Mouse (Mus musculus): ENCODE results near the gene Fbxw11. TPM values are rescaled to one million over a fixed set of nuclear protein-coding genes. Genes with fewer than 3 reads are reported as not detected.

The Fbxw11 gene
- polyA plus RNA-seq, 1 experiment = 32.9 TPM

DNA sequence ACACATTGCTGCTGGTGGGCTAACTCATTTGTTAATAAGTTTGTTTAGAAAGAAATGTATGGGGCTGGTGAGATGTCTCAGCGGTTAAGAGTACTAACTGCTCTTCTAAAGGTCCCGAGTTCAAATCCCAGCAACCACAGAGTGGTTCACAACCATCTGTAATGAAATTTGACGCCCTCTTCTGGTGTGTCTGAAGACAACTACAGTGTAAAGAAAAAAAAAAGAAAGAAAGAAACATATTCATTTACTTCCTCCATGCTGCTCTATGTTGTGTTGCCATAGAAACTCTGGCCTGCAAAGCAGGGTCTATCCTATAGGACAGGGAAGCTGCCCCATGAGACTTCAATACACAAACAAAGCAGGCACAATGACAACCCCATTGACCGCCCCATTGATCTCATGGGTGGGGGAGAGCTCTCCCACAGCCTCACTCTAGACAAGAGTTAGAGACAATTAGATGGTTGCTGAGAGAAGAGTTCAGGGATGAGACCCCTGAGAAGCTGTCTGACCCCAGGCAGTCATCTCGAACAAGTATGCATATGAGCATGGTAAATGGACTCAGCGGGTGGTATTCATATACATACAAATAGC is 22.6 kb upstream of the Fbxw11 start:
- TF ChIP-seq GATA1 (IDR thresholded peaks at IDR 0.05; ENCODE audit: low read length) = no peak

DNA sequence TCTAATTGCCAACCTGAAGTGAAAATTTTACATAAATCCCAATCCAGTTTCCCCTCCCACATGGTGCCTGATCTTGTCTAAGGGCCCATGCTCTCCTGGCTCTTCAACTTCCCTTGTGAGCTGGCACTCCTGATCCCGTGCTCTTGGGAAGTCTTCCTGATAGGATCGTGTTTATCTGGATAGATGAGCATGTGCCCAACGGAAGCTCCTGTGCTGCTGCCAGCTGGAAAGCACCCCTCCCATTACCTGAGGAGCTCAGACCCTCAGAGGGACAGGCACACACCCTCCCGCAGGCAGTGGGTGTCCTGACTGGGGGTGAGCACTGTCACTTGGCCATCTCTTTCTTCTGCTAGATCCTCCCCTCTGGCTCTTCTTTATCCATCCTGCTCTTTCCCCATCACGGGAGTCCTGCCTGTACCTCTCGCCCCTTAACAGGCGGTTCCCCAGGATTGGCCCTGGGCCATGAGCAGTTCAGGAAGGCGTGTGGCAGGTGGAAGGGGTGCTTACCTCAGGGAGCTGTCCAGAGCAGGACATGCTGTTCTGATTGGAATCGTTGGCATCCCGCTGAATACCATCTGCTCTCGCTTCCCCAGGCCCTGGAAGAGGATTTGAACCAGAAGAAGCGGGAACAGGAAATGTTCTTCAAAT is 20.6 kb upstream of the Fbxw11 start:
- TF ChIP-seq GATA1 (IDR thresholded peaks at IDR 0.05; ENCODE audit: low read length) = no peak

DNA sequence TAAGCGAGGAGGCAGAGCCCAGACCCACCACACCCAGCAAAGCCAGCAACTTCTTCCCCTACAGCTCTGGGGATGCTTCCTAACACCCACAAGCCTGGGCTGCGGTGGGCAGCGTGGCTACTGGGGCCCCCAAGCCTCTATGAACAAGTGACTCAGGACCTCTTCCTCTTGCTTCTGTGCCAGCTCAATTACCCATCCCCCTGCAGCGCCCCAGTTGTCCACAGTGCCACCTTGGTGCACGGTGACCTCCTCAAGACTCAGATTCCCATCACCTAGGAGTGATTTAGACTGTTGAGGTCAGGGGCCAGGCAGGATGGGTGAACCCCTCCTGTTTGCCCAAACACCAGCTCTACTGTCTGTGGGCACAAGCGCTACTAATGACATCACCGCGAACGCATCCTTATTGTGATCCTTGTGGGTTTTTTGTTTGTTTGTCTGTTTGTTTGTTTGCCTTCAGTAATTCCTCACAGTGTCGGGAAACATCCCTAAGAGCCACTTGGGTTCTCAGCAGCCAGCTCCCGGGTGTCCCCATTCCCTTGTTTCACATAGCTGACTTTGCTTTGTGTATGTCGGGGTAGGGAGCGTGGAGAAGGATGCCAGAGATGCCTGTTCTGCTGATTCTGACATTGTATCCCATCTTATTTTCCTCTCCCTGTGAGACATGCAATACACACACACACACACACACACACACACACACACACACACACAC is 19.9 kb upstream of the Fbxw11 start:
- no peak for TF ChIP-seq GATA1 (IDR thresholded peaks at IDR 0.05; ENCODE audit: low read length)

DNA sequence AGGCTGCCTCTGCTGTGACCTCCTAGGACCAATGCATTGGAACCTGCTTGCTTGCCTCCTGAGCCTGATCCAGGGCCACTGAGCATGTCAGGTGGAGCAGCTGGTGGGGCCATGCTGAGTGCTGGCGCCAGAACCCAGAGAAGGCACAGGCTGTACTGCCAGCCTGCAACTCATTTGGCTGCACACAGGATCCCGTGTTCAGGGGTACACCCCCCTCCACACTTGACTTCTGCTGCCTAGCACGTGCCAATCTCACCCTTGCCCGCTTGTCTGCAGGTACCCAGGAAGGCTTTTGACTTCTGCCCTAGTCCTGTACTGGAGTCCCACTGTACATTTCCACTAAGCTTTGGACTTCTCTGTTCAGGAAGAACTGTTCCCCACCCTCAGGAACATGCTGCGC is 19.3 kb upstream of the Fbxw11 start:
- TF ChIP-seq GATA1 (IDR thresholded peaks at IDR 0.05; ENCODE audit: low read length) = no peak

DNA sequence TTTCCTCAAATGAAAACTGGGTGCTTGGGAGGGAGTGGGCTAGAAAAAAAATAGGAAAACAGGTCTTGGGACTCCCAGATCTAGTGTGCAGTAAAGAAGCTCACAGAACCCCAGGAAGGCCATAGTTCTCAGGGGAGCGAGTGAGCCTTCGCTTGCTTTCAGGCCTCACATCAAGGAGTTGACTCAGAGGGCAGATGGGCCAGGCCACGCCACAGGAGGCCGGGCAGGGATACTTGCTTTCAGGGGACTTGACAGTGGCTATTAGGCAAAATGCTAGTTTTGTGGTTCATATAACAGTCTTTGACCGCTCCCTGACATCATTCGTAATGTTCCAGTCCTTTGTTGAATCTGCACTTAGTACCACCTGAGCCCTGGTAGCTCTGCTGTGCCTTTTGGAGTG is 18.6 kb upstream of the Fbxw11 start:
- TF ChIP-seq GATA1 (IDR thresholded peaks at IDR 0.05; ENCODE audit: low read length) = no peak

DNA sequence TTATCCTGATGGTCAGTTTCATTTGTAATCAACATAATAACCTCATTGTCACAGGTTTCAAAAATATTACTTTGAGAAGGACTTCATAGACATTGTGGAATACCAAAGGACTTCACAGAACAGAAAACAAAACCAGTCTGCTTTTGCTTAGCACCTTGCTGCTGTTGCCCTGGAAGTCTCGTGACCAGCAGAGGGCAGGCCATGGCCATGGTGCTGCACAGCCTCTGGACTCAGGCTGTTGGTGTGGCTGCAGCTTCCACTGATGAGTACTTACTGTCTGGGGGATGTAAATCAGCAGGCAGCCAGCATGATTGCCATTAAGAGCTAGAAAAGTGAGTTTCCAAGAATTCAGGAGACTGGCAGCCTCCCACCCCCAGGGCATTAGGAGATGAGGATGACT is 16.8 kb upstream of the Fbxw11 start:
- TF ChIP-seq GATA1 (IDR thresholded peaks at IDR 0.05; ENCODE audit: low read length) = no peak

DNA sequence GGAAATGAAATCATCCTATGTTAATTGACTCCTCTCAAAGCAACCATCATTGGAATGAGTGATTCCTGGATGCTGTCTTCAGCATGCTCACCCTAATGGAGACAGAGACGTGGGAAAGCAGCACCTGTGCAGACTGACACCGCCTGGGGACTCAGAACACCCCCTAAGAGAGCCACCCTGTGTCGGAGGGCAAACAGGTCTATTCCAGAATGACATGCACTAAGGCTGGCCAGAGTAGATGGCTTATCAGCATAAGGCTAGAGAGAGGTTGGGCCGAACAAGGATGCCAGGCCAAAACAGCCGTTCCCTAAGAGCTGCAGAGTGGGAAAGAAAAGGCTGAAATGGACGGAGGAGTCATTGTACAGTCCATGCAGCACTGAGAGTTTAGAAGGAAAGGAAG is 16.4 kb upstream of the Fbxw11 start:
- TF ChIP-seq GATA1 (IDR thresholded peaks at IDR 0.05; ENCODE audit: low read length) = no peak

DNA sequence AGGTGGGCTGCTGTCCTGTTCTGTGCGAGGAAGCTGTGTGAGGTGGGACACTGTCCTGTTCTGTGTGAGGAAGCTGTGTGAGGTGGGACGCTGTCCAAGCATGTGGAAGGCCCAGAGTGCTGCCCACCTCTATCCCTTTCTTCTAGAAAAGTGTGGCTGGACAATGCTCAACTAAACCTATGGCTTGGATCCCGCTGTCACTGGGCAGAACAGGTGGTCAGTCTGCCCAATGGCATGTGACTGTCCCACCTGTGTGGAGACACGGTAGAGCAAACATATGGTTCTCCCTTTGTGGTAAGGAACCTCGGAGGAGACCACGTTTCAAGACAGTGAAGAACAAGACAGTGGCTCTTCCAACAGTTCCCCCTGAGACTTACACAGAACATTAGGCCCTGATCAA is 14.6 kb upstream of the Fbxw11 start:
- no peak for TF ChIP-seq GATA1 (IDR thresholded peaks at IDR 0.05; ENCODE audit: low read length)

DNA sequence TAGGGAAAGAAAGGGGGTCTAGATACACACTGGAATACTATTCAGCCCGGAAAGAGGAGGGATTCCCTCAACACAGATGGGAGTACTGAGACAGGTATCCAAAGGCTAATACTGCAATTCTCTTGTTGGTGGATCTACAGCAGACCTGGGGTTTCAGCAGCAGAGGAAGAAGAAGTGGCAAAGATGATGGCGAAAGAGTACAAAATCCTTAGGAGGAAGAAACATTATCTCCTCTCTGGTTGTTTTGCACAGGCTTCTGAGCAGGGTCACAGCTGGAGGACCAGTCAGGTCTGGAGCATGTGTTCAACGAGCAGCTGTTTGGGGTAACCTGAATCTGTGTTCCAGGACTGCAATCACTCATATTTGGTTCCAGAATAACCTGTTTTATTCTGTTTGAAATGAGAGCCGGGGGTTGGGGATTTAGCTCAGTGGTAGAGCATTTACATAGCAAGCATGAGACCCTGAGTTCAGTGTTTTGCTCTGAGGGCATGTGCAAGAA is 12.8 kb upstream of the Fbxw11 start:
- TF ChIP-seq GATA1 (IDR thresholded peaks at IDR 0.05; ENCODE audit: low read length) = no peak

DNA sequence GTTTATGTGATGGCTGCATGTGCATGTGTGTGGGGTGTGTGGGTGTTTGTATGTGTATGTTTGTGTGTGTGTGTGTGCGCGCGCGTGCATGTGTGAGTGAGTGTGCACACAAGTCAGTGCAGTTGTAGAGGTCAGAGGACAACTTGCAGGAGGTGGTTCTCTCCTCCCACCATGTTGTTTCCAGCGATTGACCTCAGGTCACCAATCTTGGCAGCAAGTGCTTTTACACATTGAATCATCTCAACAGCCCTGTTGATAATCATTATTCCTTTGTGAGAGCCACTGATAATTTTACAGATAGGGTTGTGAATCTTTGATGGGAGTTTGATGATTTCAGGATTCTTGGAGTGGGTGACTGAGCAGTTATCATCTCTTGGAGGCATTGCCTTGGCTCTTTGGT is 9.9 kb upstream of the Fbxw11 start:
- TF ChIP-seq GATA1 (IDR thresholded peaks at IDR 0.05; ENCODE audit: low read length) = no peak

DNA sequence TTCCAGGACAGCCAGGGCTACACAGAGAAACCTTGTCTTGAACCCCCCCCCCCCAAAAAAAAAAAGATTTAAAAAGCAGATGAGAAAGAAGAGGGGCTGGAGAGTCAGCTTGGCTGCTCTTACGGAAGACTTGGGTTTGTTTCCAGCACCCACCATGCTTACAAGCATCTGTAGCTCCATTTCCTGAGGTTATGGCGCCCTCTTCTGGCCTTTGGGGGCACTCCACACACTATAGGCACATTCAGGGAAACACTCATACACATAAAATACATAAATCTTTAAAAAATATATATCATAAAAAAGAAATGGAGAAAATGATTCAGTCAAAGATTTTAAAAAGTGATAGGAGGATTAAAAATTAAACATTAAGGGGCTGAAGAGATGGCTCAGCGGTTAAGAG is 9.0 kb upstream of the Fbxw11 start:
- no peak for TF ChIP-seq GATA1 (IDR thresholded peaks at IDR 0.05; ENCODE audit: low read length)

DNA sequence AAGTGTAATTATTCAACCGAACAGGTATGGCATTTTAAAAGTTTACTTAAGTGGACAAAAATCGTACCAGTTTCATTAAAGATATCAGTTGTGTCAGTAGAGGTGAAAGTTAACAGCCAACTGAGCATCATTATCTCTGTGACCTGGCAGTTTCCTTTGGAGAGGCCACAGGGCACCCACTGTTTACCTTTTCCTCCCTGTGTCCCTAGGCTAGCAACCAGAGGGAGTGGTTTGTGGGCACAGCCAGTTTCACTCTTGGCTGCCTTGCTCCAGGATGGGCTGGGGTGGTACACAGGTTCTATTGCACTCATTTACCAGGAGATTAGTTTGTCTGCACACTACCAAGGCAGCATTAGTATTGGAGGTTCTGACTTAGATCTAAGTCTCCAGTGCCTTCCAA is 8.4 kb upstream of the Fbxw11 start:
- TF ChIP-seq GATA1 (IDR thresholded peaks at IDR 0.05; ENCODE audit: low read length) = no peak

DNA sequence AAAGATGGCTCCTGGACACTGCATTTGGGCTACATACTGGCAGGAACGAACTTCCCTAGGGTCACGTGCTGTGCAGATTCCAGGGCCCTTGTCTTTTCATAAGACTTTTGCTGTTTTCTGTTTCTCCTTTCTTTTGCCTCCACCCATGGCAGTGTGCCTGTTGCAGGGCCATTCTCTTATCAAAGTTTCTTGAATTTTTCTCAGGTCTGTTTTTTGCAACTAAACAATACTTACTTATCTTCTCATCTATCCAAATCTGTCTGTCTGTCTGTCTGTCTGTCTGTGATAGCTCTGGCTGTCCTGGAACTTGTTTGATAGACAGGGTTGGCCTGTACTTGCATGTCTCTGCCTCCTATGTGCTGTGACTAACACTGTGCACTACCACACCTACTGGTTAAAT is 7.7 kb upstream of the Fbxw11 start:
- TF ChIP-seq GATA1 (IDR thresholded peaks at IDR 0.05; ENCODE audit: low read length) = no peak

DNA sequence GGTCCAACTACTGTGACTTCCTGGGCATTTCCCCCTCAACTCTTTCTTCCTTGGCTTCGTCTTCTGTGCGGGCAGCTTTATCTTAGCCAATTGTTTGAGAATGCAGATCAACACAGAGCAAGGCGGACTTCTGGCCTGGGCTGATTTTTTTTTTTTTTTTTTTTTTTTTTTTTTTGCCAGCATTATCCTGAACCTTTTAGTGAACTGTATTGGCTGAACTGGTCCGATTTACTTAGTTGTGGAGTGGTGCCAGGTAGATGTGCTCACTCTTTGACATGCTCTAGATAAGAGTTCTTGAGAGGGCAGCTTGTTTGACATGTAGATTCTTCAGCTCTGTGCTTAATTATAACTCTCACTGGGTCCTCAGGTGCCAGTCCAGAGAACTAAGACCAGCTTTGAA is 6.2 kb upstream of the Fbxw11 start:
- TF ChIP-seq GATA1 (IDR thresholded peaks at IDR 0.05; ENCODE audit: low read length) = no peak

DNA sequence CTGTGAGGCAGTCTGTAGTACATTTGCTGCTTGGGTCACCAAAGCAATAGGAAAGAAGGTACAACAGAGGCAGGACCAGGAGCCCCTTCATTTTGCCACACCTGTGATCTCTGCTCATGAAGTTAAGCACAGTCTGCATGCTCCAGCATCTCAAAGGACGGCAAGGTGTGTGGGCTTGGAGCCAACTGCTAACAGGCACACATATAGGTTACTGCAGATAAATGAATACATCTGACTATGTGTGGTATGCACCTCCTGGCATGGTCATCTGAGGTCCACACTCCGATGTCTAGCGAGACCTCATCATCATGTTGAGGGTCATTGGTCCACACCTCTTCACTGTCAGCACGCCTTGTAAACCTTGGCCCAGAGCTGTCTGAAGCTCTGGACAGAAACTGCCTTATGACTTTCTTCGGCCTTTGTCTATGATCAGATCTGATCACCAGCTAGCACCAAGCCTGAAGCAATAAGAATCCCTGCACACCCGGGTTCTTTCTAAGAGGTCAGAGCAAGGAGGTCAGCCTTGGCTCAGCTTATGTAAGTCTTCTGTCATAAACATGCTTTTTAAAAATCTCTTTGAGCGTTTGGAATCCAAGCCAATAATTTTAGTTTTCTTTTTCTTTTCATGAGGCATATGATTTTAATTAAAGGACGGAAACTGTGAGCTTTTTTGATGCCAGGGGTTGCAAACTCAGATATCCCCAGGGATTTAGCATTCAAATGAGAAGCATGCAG is 3.8 kb upstream of the Fbxw11 start:
- TF ChIP-seq GATA1 (IDR thresholded peaks at IDR 0.05; ENCODE audit: low read length) = no peak

DNA sequence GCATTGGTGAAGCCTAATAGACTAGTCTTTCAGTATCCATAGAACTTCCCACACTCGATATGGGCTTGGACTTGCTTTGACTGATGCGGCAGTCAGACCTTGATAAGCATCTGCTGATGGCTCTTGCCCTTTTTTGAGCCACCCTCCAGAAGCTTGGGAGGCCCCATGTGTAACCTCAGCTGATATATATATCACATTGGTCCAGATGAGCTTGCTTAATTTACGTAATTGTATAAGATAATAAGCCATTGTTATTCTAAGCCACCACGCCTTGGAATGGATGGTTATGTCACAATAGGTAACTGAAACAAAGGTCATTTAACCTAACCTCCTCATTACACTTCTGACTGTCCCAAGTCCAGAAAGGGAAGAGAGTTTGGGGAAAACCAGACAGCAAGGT is 1.9 kb upstream of the Fbxw11 start:
- TF ChIP-seq GATA1 (IDR thresholded peaks at IDR 0.05; ENCODE audit: low read length) = peak; percentile 44

Measured in G1E-ER4 (cell line).